Mouse (Mus musculus): ENCODE measurements at regions not wholly inside any gene's neighbourhood (a gene's known extent, or its start where the extent isn't known, plus 50 kb on each side); places are given as distances from the start of the nearest gene placed in this dataset.

DNA sequence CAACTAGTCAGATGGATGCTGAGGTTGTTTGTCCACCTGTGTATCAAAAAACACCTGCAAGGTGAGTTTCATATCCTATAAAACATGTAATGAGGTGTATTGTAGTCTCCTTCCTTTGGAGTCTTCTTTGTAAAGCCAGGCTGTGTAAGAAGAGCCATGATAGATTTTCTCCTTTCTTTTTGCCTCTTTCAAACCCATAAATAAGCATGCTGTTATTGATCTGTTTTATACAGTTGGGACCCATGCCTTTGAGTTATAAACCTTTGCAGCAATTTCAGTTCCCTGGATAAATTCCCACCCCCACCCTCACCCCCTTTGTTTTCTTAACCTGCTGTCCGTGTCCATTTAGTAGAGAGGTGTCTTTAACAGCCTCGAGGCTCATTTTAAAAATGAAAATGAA, 131.0 kb upstream of the Rgs17 start:
- DNase-seq (ENCODE audit: low spot score in 2 of 2) = no peak

DNA sequence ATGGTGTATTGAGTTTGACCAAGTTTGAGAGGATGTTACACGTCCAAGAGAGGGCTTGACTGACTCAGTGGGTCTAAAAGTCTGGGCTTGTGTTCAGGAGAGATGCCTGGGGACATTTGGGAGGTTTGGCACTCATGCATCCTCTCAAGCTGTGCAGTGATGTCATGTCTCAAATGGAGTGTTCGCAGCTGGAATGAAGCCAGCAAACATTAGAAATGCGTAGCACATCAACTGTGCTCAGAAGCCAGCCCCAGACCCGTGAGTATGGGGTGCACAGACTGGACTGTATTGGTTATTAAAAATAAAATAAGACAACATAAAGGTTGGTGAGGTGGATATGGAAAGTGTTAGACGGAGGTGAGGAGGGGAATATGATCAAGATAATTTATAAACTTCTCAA, 121.2 kb upstream of the Rgs17 start:
- DNase-seq (ENCODE audit: low spot score in 2 of 2) = no peak

DNA sequence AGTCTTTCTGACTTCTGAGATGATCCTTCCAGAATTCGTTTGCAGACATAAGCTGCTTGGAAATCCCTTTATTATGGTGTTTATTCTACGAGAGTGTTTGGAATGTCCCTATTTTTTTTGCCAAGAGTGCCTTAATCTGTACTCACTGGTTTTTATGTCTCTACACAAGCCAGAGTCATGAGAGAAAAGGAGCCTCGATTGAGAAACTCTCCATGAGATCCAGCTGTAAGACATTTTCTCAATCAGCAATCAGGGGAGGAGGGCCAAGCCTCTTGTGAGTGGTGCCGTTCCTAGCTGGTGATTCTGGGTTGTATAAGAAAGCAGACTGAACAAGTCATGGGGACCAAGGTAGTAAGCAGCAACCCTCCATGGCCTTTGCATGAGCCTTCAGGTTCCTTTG, 117.6 kb upstream of the Rgs17 start:
- DNase-seq (ENCODE audit: low spot score in 2 of 2) = peak in 1 of 2 experiments; percentile 16

DNA sequence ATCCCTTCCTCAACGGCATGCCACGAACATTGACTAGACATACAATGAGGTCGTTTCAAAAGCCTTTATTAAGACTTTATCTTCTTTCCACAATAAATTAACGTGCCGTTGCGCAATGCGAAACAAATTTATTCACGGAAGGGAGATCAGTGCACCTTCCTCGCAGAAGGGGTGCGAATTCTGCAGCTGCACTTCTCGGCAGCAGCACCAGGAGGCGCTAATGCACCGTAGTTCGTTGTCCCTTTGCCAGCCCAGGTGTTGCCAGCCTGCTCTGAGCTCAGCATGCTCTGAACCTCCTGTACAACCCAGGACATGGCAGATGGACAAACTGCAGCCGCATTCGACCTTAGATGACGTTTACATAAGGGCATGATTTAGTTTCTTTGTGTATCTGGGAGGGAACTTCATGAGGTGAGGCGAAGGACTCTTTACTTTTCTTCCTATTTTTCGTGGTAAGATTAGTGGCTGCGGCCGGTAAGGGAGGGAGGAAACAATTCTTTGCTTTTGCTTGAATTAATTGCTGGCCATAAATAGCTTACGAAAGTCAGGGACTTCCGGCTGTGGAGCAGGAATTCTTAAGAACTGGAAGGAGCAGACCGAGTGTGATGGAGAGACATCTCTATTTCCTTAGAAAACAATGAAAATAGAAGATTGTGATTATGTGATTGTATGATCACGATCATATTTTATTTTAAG, 113.7 kb upstream of the Rgs17 start:
- DNase-seq (ENCODE audit: low spot score in 2 of 2) = peak; percentile 30 to 65

- no peak for DNase-seq (ENCODE audit: low spot score in 2 of 2)
Measured at GRCm38 (mm10) chr10:6032469-6032868, 110.3 kb upstream of the Rgs17 start.

DNA sequence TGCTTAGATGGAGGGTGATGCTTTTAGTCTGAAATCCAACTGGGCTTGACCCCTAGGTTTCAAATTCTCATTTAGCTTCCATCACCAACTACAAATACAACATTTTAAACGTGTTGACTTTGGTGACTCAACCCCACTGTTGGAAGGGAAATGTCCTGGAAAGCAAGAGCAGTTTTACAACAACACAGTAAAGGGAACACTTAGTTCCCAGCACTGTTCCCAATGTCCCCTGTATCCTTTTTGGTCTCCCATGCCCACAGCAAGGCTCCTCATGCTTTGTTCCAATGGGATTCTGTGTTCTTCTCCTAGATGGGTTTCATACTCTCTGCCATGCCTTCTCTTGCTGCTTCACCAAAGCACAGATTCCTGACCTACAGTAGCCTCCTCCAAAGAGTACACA, 105.4 kb upstream of the Rgs17 start:
- no peak for DNase-seq (ENCODE audit: low spot score in 2 of 2)

DNA sequence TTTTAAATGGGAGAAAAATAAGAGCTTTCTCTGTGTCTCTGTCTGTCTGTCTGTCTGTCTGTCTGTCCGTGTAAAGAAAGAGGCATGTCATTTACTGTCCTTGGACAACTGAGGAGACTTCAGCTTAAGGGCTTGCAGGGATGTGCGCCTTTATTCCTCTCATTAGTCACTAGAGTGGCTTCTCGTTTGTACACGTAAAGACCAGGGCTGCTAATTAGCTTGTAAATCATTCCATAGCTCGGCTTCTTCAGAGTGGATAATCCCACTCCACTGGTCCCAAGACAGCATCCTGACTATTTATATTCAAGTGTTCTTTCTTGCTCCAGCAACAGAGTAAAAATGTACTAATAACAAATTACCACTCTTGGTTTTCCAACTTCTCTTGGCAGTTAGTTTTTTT, 104.1 kb upstream of the Rgs17 start:
- DNase-seq (ENCODE audit: low spot score in 2 of 2) = no peak

DNA sequence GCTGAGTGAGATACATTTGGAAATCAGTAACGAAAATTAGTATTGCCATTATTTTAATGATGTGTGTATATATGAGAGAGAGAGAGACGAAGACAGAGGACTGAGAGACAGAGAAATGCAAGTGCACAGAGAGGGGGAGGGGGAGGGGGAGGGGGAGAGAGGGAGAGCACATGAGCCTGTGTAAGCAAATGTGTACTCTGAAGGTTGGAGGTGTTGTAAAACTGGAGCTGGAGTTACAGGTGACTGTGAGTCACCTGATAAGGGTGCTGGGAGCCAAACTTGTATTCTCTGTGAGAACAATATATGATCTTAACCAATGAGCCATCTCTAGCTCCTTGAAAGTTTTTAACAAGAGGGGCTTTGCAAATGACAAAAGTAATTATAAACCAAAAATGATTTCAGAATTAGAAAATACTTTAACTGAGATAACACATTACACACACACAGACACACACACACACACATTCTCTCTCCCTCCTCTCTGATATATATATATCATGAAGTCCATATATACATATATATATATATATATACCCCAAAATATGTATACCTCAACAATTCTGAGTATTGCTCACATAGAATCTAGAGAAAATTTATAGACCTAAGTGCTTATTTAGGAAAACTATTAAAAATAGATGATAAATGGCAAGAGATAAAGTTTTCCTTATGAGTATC, 100.5 kb upstream of the Rgs17 start:
- DNase-seq (ENCODE audit: low spot score in 2 of 2) = no peak

GRCm38 (mm10) chr10:6020944-6021684, 98.9 kb upstream of the Rgs17 start:
- no peak for DNase-seq (ENCODE audit: low spot score in 2 of 2)

DNA sequence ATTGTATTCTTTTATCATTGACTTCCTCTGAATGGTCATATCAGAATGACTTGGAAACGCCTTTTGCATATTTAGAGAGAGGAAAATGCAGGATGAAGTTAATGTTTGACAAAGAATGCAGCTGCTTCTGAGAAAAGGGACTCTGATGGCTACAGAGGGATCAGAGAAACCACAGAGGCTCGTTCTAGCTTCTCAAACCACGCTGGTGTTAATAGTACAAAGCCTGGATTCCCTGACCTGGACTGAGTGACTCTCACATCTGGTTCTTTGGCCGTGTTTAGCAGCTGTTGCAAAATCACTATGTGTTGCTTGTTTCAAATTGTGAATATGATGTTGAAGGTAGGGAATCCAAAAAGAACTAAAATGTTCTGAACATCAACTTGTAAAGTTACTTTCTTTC, 91.5 kb upstream of the Rgs17 start:
- DNase-seq (ENCODE audit: low spot score in 2 of 2) = no peak

DNA sequence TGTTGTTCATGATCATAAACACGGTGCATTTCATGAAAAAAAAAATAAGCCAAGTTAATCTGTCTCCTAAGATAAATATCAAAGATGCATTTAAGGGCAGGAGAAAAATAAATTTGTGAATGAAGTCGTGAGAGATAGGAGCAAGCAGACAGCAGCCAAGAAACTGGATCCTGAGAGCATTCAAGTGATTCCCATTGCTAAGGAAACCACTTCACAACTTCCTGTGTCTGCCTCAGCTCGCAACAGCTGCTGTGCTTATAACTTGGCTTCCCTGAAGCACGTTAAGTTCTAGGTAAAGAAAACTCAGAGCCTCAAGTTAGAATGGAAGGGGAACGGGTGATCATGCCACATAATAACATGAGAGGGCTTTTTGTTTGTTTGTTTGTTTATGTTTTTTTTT, 89.3 kb upstream of the Rgs17 start:
- no peak for DNase-seq (ENCODE audit: low spot score in 2 of 2)

GRCm38 (mm10) chr10:6011029-6011428, 88.8 kb upstream of the Rgs17 start:
- DNase-seq (ENCODE audit: low spot score in 2 of 2) = no peak

GRCm38 (mm10) chr10:6007238-6007972, 85.2 kb upstream of the Rgs17 start:
- DNase-seq (ENCODE audit: low spot score in 2 of 2) = no peak

- no peak for DNase-seq (ENCODE audit: low spot score in 2 of 2)
Measured at GRCm38 (mm10) chr10:5981433-5981832, 59.2 kb upstream of the Rgs17 start.

DNA sequence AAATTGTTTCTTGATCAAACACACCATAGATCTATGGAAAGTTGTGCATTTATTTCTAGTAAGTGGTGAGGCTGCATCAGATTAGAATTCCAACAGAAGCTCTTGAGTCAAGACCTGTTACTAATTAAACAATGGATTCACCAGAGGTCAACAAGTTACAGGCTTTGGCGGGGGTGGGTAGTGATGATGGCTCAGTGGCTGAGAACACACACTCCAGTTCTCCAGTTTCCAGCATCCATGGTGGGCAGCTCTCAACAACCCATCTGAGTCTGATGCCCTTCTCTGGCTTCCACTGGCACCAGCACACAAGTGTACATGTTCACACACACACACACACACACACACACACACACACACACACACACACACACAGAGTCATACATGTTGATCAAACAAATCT, 56.3 kb upstream of the Rgs17 start:
- DNase-seq (ENCODE audit: low spot score in 2 of 2) = no peak
